Mouse (Mus musculus): ENCODE data around the gene Osbpl5.

GRCm38 (mm10) chr7:143769461-143769860 lies 12.7 kb upstream of the Osbpl5 start:
- no peak for TF ChIP-seq EP300 (IDR thresholded peaks at IDR 0.05; ENCODE audit: low read depth)
- no peak for TF ChIP-seq CTCF (IDR thresholded peaks at IDR 0.05; ENCODE audit: low read depth)

Measured in liver, embryonic 14.5 days (tissue).